Mouse (Mus musculus): ENCODE data around the gene Itga5.

Gene Itga5

GRCm38 (mm10) chr15:103363809-103364208, 2.8 kb downstream of the Itga5 start:
- no peak for DNase-seq

- no peak for DNase-seq
Observed at GRCm38 (mm10) chr15:103362950-103363349, 3.6 kb downstream of the Itga5 start.

- DNase-seq = no peak
Observed at GRCm38 (mm10) chr15:103362333-103362732, 4.2 kb downstream of the Itga5 start.

GRCm38 (mm10) chr15:103361269-103361668, 5.3 kb downstream of the Itga5 start:
- DNase-seq = no peak

- DNase-seq = no peak
Observed at GRCm38 (mm10) chr15:103359869-103360602, 6.5 kb downstream of the Itga5 start.

GRCm38 (mm10) chr15:103359122-103359510, 7.4 kb downstream of the Itga5 start:
- no peak for DNase-seq

- no peak for DNase-seq
Observed at GRCm38 (mm10) chr15:103358278-103359121, 8.1 kb downstream of the Itga5 start.

GRCm38 (mm10) chr15:103357817-103358216, 8.7 kb downstream of the Itga5 start:
- DNase-seq = no peak

GRCm38 (mm10) chr15:103356130-103356529, 10.4 kb downstream of the Itga5 start:
- no peak for DNase-seq

GRCm38 (mm10) chr15:103355420-103355819, 11.1 kb downstream of the Itga5 start:
- DNase-seq = no peak

- DNase-seq = no peak
Observed at GRCm38 (mm10) chr15:103354690-103355089, 11.9 kb downstream of the Itga5 start.

GRCm38 (mm10) chr15:103353511-103354256, 12.9 kb downstream of the Itga5 start:
- no peak for DNase-seq

- DNase-seq = peak; percentile 39
Observed at GRCm38 (mm10) chr15:103352856-103353255, 13.7 kb downstream of the Itga5 start.

GRCm38 (mm10) chr15:103347275-103347684, 19.3 kb downstream of the Itga5 start:
- DNase-seq = peak; percentile 29

- no peak for DNase-seq
Observed at GRCm38 (mm10) chr15:103345789-103346188, 20.8 kb downstream of the Itga5 start.

- DNase-seq = no peak
Observed at GRCm38 (mm10) chr15:103343556-103343955, 23.0 kb downstream of the Itga5 start.

- no peak for DNase-seq
Observed at GRCm38 (mm10) chr15:103343008-103343407, 23.6 kb downstream of the Itga5 start.

GRCm38 (mm10) chr15:103342415-103342814, 24.1 kb downstream of the Itga5 start:
- peak; percentile 71 for DNase-seq

- no peak for DNase-seq
Observed at GRCm38 (mm10) chr15:103341547-103341946, 25.0 kb downstream of the Itga5 start.

- DNase-seq = peak; percentile 27
Observed at GRCm38 (mm10) chr15:103340786-103341185, 25.8 kb downstream of the Itga5 start.

- peak; percentile 84 for DNase-seq
Observed at GRCm38 (mm10) chr15:103339961-103340337, 26.6 kb downstream of the Itga5 start, which contains the start of gene Zfp385a. Gene Zfp385a (minus strand): TSS chr15:103340093.

- DNase-seq = peak; percentile 43
Observed at GRCm38 (mm10) chr15:103339166-103339960, 27.2 kb downstream of the Itga5 start.

GRCm38 (mm10) chr15:103338829-103339165, 27.8 kb downstream of the Itga5 start:
- no peak for DNase-seq
